8 mouse cellular contexts compared by ENCODE assay signal in genomic region chr4:59196346-59197077, GRCm38 (mm10). TPM values are rescaled to one million over a fixed set of nuclear protein-coding genes. Genes with fewer than 3 reads are reported as not detected.
DNase-seq lines count a peak whose midpoint lies in the region; ATAC-seq and TF ChIP-seq lines count a peak whose summit lies in the region.

No protein-coding gene starts in this region.

- H3K27ac ChIP-seq in heart, embryonic 16.5 days (ENCODE audit: low read length), result no peak overlapping the region; the same call in 1 of the 2 replicates
- peak overlapping the region; percentile 95 for H3K27ac ChIP-seq in intestine, postnatal 0 days (ENCODE audit: low read depth, low read length)
- no peak overlapping the region for H3K27ac ChIP-seq in midbrain, embryonic 14.5 days (replicated peaks; ENCODE audit: low read depth, low read length)

- no peak for ATAC-seq in heart, embryonic 16.5 days (replicated peaks; ENCODE audit: extremely low read depth, insufficient read depth, low FRiP score)
- peak; percentile 95 for ATAC-seq in intestine, postnatal 0 days
- 0 out of 2 replicates have a peak, but pooled peaks have one; percentile 11 for ATAC-seq in midbrain, embryonic 14.5 days (ENCODE audit: low FRiP score, low TSS enrichment)
- no peak for ATAC-seq in frontal cortex, adult (ENCODE audit: low TSS enrichment)

- H3K9ac ChIP-seq in heart, embryonic 16.5 days (ENCODE audit: low read length), result 0 out of 2 replicates have a peak overlapping the region, but pooled peaks have one; percentile 20
- peak overlapping the region; percentile 11; the same call in 1 of the 2 replicates for H3K9ac ChIP-seq in intestine, postnatal 0 days (ENCODE audit: low read depth, low read length)
- no peak overlapping the region for H3K9ac ChIP-seq in midbrain, embryonic 14.5 days (replicated peaks; ENCODE audit: low read length)

- H3K4me1 ChIP-seq in heart, embryonic 16.5 days (ENCODE audit: control insufficient read depth, insufficient read depth, low read length), result peaks cover 41% of the 10 kb centered on the region
- peaks cover 14% of the 10 kb centered on the region; the same call in 1 of the 2 replicates for H3K4me1 ChIP-seq in intestine, postnatal 0 days (replicated peaks; ENCODE audit: control insufficient read depth, insufficient read depth, low read length)
- H3K4me1 ChIP-seq in midbrain, embryonic 14.5 days (ENCODE audit: control insufficient read depth, insufficient read depth, low read length), result peaks cover 14% of the 10 kb centered on the region; the same call in 1 of the 2 replicates

- no peak overlapping the region for H3K4me3 ChIP-seq in heart, embryonic 16.5 days (ENCODE audit: low read length)
- H3K4me3 ChIP-seq in intestine, postnatal 0 days (ENCODE audit: low read depth, low read length), result no peak overlapping the region
- no peak overlapping the region for H3K4me3 ChIP-seq in midbrain, embryonic 14.5 days (replicated peaks; ENCODE audit: low read depth, low read length)

- H3K36me3 ChIP-seq in heart, embryonic 16.5 days (ENCODE audit: control insufficient read depth, insufficient read depth), result no peaks in the 10 kb centered on the region
- H3K36me3 ChIP-seq in intestine, postnatal 0 days (ENCODE audit: control insufficient read depth, insufficient read depth), result no peaks in the 10 kb centered on the region
- H3K36me3 ChIP-seq in midbrain, embryonic 14.5 days (ENCODE audit: control insufficient read depth, insufficient read depth, low read length), result no peaks in the 10 kb centered on the region

- no peak for TF ChIP-seq CTCF in intestine, postnatal 0 days (IDR thresholded peaks at IDR 0.05; ENCODE audit: low read depth)

- intact Hi-C loops in heart, postnatal 10 days (cut with DNase I), result loop anchor here (5.0 kb wide), 1 partner anchor 351 kb away; the partner anchor contains the start of gene Ptbp3

- no peaks in the 10 kb centered on the region for H3K9me3 ChIP-seq in heart, embryonic 16.5 days (replicated peaks; ENCODE audit: control insufficient read depth, low read length)
- no peaks in the 10 kb centered on the region for H3K9me3 ChIP-seq in intestine, postnatal 0 days (ENCODE audit: control insufficient read depth)
- no peaks in the 10 kb centered on the region for H3K9me3 ChIP-seq in midbrain, embryonic 14.5 days (ENCODE audit: control insufficient read depth, low read length)

- H3K27me3 ChIP-seq in heart, embryonic 16.5 days (ENCODE audit: control insufficient read depth, insufficient read depth, low read length), result no peaks in the 10 kb centered on the region
- no peaks in the 10 kb centered on the region for H3K27me3 ChIP-seq in intestine, postnatal 0 days (replicated peaks; ENCODE audit: control insufficient read depth, insufficient read depth, low read length)
- H3K27me3 ChIP-seq in midbrain, embryonic 14.5 days (ENCODE audit: control insufficient read depth, insufficient read depth, low read length), result no peaks in the 10 kb centered on the region

- no peak overlapping the region for H3K4me2 ChIP-seq in heart, embryonic 16.5 days (ENCODE audit: low read depth, low read length)
- H3K4me2 ChIP-seq in intestine, postnatal 0 days (replicated peaks; ENCODE audit: low read depth), result peak overlapping the region; percentile 56
- no peak overlapping the region for H3K4me2 ChIP-seq in midbrain, embryonic 14.5 days (ENCODE audit: low read length)

- DNase-seq in heart, postnatal 10 days, result no peak
- DNase-seq in Muller cell, postnatal 12 days (ENCODE audit: inconsistent ontology term), result peak; percentile 57
- no peak for DNase-seq in midbrain, embryonic 14.5 days
- no peak for DNase-seq in ovary, postnatal 14 days (ENCODE audit: low spot score)
- DNase-seq in testis, postnatal 10 days (ENCODE audit: low spot score), result no peak

- 27% methylated on average over 12 of the region's 12 CpGs for WGBS in heart, embryonic 16.5 days
- 12% methylated on average over 12 of the region's 12 CpGs for WGBS in intestine, postnatal 0 days
- 38% methylated on average over 12 of the region's 12 CpGs for WGBS in midbrain, embryonic 14.5 days

RNA-seq across cellular contexts. Expression of gene Ugcg, which starts 7.5 kb away (rescaled TPM):
- polyA plus RNA-seq in heart, embryonic 16.5 days (2015; fragmentation: Nextera tagmentation; extraction: Ambion mirVana), result 6.6 and 8.0 TPM in 2 replicates
- 10 to 100 TPM; 22.1 to 23.3 TPM for total RNA-seq in heart, postnatal 10 days (2021)
- 20.3 and 25.3 TPM in 2 replicates for polyA plus RNA-seq in intestine, postnatal 0 days (2015; fragmentation: Nextera tagmentation; extraction: Ambion mirVana)
- 27.4 and 37.5 TPM in 2 replicates for polyA plus RNA-seq in midbrain, embryonic 14.5 days (2014; fragmentation: Nextera tagmentation; extraction: Ambion mirVana)

RNA-seq across cellular contexts. Expression of gene AI481877, which starts 57.7 kb away (rescaled TPM):
- not detected in 2 replicates for polyA plus RNA-seq in heart, embryonic 16.5 days (2015; fragmentation: Nextera tagmentation; extraction: Ambion mirVana)
- total RNA-seq in heart, postnatal 10 days (2021), result not detected
- not detected in 2 replicates for polyA plus RNA-seq in intestine, postnatal 0 days (2015; fragmentation: Nextera tagmentation; extraction: Ambion mirVana)
- 0.07 TPM in 1 of 2 replicates, not detected in the other for polyA plus RNA-seq in midbrain, embryonic 14.5 days (2014; fragmentation: Nextera tagmentation; extraction: Ambion mirVana)

Comparison
In these comparisons a context has a peak if more than half of its experiments do, and no peak if none do; other contexts are left out.
1. ATAC-seq: peak in intestine, postnatal 0 days (single experiment) and midbrain, embryonic 14.5 days (single experiment); none in heart, embryonic 16.5 days (single experiment) and frontal cortex, adult (single experiment).